Mouse (Mus musculus): ENCODE data around the gene Bscl2. TPM values are rescaled to one million over a fixed set of nuclear protein-coding genes. Genes with fewer than 3 reads are reported as not detected.

Gene Bscl2
- polyA plus RNA-seq (2012; rRNA removed), result 92.6 and 101 TPM in 2 replicates

- peak; percentile 53; the same call in 1 of the 2 replicates for TF ChIP-seq POLR2A (IDR thresholded peaks at IDR 0.05; ENCODE audit: borderline replicate concordance, extremely low read depth, insufficient read depth, insufficient read length, poor library complexity, severe bottlenecking)
- peak; percentile 59 for TF ChIP-seq CTCF (IDR thresholded peaks at IDR 0.05; ENCODE audit: borderline replicate concordance, extremely low read depth, insufficient read depth, insufficient read length)
- peak; percentile 94 for DNase-seq (ENCODE audit: low read depth)
Observed at GRCm38 (mm10) chr19:8837251-8837791, at the start of gene Bscl2. Gene Bscl2, plus strand, starts transcription at chr19:8837467.

DNA sequence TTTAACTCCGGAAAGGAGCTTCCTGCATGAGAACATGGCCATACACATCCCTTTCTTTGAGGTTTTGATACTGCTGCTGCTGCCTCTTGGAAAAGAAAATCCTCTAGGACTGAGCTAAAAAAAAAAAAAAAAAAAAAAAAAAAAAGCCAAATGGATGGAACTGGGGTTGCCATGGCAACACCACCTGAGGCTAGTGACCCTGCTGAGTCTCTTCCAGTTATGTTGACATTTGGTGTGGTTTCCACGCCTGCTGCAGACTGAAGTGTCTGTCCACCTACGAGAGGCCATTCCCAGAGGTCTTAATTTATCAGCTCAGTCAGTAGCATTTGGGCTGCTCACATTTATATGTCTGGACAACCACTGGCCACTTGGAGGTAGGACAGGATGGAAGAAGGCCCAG, 48.7 kb upstream of the Bscl2 start:
- TF ChIP-seq POLR2A (IDR thresholded peaks at IDR 0.05; ENCODE audit: borderline replicate concordance, extremely low read depth, insufficient read depth, insufficient read length, poor library complexity, severe bottlenecking) (no peak), CTCF (IDR thresholded peaks at IDR 0.05; ENCODE audit: borderline replicate concordance, extremely low read depth, insufficient read depth, insufficient read length) (no peak)
- DNase-seq (ENCODE audit: low read depth), result peak; percentile 53

DNA sequence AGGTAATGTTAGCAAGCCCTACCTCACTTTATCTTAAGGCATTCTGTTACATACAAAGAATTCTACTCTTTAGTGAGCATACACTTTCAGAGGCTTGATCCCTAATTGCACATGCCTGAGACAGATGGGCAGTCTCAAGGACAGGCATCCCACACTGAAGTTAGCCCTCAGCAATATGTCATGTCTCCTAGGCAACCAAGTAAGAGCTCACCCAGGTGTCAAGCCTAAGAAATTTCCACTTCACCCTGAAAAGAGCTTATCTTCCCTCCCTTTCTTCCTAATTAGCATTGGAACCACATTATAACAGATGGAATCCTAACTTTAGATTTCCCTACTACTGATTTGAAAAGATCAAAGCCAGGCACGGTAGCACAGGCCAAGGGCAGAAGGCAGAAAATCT, 48.1 kb upstream of the Bscl2 start:
- TF ChIP-seq CTCF (IDR thresholded peaks at IDR 0.05; ENCODE audit: borderline replicate concordance, extremely low read depth, insufficient read depth, insufficient read length) (no peak), POLR2A (IDR thresholded peaks at IDR 0.05; ENCODE audit: borderline replicate concordance, extremely low read depth, insufficient read depth, insufficient read length, poor library complexity, severe bottlenecking) (no peak)
- no peak for DNase-seq (ENCODE audit: low read depth)

GRCm38 (mm10) chr19:8790171-8790570, 47.1 kb upstream of the Bscl2 start:
- TF ChIP-seq CTCF (IDR thresholded peaks at IDR 0.05; ENCODE audit: borderline replicate concordance, extremely low read depth, insufficient read depth, insufficient read length) (no peak), POLR2A (IDR thresholded peaks at IDR 0.05; ENCODE audit: borderline replicate concordance, extremely low read depth, insufficient read depth, insufficient read length, poor library complexity, severe bottlenecking) (no peak)
- DNase-seq (ENCODE audit: low read depth), result no peak

DNA sequence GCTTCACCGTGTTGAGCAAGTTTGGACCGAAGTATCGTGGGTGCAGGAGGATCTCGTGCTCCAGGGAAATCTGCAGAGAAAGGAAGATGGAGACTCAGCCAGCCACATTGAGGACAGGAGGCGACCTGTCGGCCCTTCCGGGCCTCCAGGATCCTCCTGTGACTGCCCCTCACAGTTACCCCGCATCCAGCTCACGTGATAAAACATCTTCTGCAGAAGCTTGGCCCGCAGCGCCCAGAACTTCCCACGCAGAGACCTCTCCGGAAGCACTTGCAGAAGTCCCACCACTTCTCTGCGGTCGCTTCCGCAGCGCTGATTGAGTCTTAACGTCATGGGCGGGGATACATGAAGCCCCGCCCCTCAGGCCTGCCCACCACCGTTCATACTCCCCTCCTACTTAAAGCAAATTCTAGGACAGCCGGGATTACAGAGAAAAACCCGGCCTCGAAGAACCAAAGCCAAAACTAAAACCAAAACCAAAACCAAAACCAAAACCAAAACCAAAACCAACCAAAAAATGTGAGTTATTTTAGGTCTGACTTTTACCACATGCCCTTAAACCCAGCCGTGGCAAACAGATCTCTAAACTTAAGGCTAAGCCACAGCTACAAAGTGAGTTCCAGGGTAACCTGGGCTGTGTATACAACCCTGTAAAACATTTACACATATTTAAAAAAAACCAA, 38.9 kb upstream of the Bscl2 start, which contains the start of gene Polr2g:
Gene Polr2g, minus strand, starts transcription at position 314 of the 683 bp plus-strand sequence.
- TF ChIP-seq POLR2A (IDR thresholded peaks at IDR 0.05; ENCODE audit: borderline replicate concordance, extremely low read depth, insufficient read depth, insufficient read length, poor library complexity, severe bottlenecking) (peak; percentile 30; the same call in 1 of the 2 replicates), CTCF (IDR thresholded peaks at IDR 0.05; ENCODE audit: borderline replicate concordance, extremely low read depth, insufficient read depth, insufficient read length) (no peak)
- DNase-seq (ENCODE audit: low read depth), result peak; percentile 97

DNA sequence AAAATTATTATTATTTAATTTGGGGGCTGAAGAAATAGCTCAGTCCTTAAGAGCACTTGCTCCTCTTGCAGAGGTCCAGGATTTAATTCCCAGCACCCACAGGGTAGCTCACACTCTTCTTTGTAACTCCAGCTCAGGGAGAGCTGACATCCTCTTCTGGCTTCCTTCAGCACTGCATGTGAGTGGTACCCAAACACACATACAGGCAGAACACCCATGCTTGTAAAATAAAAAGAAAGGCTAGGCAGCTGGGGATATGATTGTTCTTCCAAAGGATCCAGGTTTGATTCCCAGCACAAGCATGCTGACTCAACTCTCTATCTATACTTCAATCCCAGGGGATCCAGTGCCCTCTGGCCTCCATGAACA, 38.3 kb upstream of the Bscl2 start:
- TF ChIP-seq CTCF (IDR thresholded peaks at IDR 0.05; ENCODE audit: borderline replicate concordance, extremely low read depth, insufficient read depth, insufficient read length), result no peak
- TF ChIP-seq POLR2A (IDR thresholded peaks at IDR 0.05; ENCODE audit: borderline replicate concordance, extremely low read depth, insufficient read depth, insufficient read length, poor library complexity, severe bottlenecking), result no peak
- no peak for DNase-seq (ENCODE audit: low read depth)

DNA sequence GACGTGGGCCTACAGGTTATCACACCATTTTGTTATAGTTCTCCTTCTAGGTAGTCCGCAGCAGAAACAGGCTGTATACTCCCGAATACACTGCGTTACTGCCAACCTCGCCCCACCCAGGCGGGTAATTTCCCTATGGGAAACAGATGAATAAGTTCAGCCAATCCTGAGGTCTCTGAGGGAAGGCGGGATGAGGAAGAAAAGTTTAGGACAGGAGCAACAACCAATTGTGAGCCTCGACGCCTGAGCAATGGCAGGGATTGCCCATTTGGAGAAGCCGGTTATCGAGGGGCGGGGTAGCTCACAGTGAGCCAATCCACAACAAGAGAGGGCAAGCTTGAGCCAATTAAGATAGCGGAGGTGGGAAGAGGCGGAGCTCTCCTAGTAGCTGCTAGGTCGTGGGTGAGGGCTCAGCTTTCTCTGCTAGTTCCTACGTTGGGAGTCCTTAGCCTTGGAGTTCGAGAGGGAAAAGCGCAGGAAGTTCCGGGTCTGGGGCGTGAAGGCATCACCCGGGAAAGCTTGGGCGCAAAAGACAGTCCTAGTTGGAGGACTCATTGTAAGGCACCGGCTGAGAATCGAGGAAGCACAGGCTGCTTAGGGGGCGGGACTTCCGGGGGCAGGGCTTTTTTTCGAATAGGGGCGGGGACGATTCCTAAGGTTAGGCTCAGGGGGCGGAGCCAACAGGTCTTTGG, 35.0 kb upstream of the Bscl2 start, which contains the start of gene Zbtb3:
Gene Zbtb3, plus strand, starts transcription at position 426 of the 692 bp plus-strand sequence.
- DNase-seq (ENCODE audit: low read depth), result peak; percentile 100
- TF ChIP-seq POLR2A (IDR thresholded peaks at IDR 0.05; ENCODE audit: borderline replicate concordance, extremely low read depth, insufficient read depth, insufficient read length, poor library complexity, severe bottlenecking) (peak; percentile 21; the same call in 1 of the 2 replicates), CTCF (IDR thresholded peaks at IDR 0.05; ENCODE audit: borderline replicate concordance, extremely low read depth, insufficient read depth, insufficient read length) (no peak)

- no peak for DNase-seq (ENCODE audit: low read depth)
- TF ChIP-seq CTCF (IDR thresholded peaks at IDR 0.05; ENCODE audit: borderline replicate concordance, extremely low read depth, insufficient read depth, insufficient read length) (no peak), POLR2A (IDR thresholded peaks at IDR 0.05; ENCODE audit: borderline replicate concordance, extremely low read depth, insufficient read depth, insufficient read length, poor library complexity, severe bottlenecking) (no peak)
Observed at GRCm38 (mm10) chr19:8803204-8803780, 34.0 kb upstream of the Bscl2 start.

- TF ChIP-seq CTCF (IDR thresholded peaks at IDR 0.05; ENCODE audit: borderline replicate concordance, extremely low read depth, insufficient read depth, insufficient read length), result no peak
- TF ChIP-seq POLR2A (IDR thresholded peaks at IDR 0.05; ENCODE audit: borderline replicate concordance, extremely low read depth, insufficient read depth, insufficient read length, poor library complexity, severe bottlenecking), result no peak
- no peak for DNase-seq (ENCODE audit: low read depth)
Observed at GRCm38 (mm10) chr19:8803879-8804660, 33.2 kb upstream of the Bscl2 start.

GRCm38 (mm10) chr19:8806810-8807209, 30.5 kb upstream of the Bscl2 start:
- no peak for DNase-seq (ENCODE audit: low read depth)
- TF ChIP-seq POLR2A (IDR thresholded peaks at IDR 0.05; ENCODE audit: borderline replicate concordance, extremely low read depth, insufficient read depth, insufficient read length, poor library complexity, severe bottlenecking) (no peak), CTCF (IDR thresholded peaks at IDR 0.05; ENCODE audit: borderline replicate concordance, extremely low read depth, insufficient read depth, insufficient read length) (no peak)

Data from brain, embryonic 14.5 days (tissue).